Mouse (Mus musculus) hematopoietic stem cell, adult 5-6 weeks (primary cell): Measurements from ENCODE around the gene Olfr33. TPM values are rescaled to one million over a fixed set of nuclear protein-coding genes. Genes with fewer than 3 reads are reported as not detected.

Experiments used
- ATAC-seq, 2 experiments: fragments of 125-278 bp in 1 of 2; replicated peaks in 1 of 2; 2 replicates each; pipeline ENCODE4 v1.8.0; 2016 to 2017; ENCODE audit warnings: inconsistent platforms in 2 of 2, mild to moderate bottlenecking in 2 of 2, moderate number of reproducible peaks in 2 of 2, low read depth in 1 of 2, moderate TSS enrichment in 1 of 2; ENCODE audit not compliant: low FRiP score in 2 of 2, poor library complexity in 2 of 2, severe bottlenecking in 2 of 2, insufficient read depth in 1 of 2, low TSS enrichment in 1 of 2
- total RNA-seq: library from RNA; stranded (forward); fragments of 172-1452, 232-1000 nt; gene quantifications from 2 replicates; pipeline ENCODE4 v1.2.3, GENCODE M21; 2017

Gene Olfr33
- not detected in 2 replicates for total RNA-seq

- ATAC-seq: no peak
These were observed at the start of gene Olfr33 for GRCm38 (mm10) chr7:102718970-102719369. Gene Olfr33, minus strand, starts transcription at chr7:102719070.

GRCm38 (mm10) chr7:102759266-102759665 is 40.4 kb upstream of the Olfr33 start, which contains the start of the genes Olfr560 and Olfr78:
Gene Olfr560, minus strand, starts transcription at chr7:102759366.
Gene Olfr78, minus strand, starts transcription at chr7:102759471.
- ATAC-seq: no peak

GRCm38 (mm10) chr7:102752086-102752485 is 33.2 kb upstream of the Olfr33 start:
- ATAC-seq: no peak

DNA sequence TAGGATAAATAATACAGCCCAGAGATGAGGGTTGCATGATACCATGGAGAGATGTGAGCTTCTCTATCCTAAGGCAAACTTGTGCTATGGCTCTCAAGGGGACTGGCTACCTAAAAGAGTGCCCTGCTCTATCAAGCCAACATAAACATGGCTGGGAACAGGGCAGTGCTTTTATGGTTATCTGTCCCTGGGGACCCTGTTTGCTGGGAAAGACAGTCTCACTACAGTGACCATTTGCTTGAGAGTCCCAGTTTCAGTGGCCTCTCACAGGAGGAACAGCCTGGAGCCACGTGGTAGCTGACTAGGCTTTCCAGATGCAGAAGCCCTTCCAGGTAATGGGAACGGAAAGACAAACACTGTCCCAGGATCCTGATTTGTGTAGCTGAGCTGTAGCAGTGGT is 18.8 kb upstream of the Olfr33 start:
- no peak for ATAC-seq

DNA sequence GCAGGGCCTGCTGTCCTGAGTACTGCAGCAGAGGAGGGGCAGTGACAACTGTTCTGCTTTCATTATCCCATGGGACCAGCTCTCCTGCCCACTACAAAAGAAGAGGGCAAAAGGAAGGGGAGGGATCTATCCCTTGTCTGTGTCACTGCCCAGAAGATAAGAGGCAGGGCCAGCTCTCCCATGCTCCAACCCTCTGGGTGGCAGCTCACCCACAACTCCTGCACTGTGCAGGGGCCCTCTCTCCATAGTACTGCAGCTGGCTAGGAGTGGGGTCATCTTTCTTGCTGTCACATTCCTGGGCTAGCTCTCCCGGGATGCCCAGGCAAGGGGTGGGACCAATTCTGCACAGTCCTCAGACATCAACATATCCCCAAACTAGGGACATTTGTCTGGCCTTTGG is 14.9 kb upstream of the Olfr33 start:
- ATAC-seq: no peak

GRCm38 (mm10) chr7:102727391-102727790 is 8.5 kb upstream of the Olfr33 start, which contains the start of gene Olfr559:
Gene Olfr559, minus strand, starts transcription at chr7:102727491.
- no peak for ATAC-seq

DNA sequence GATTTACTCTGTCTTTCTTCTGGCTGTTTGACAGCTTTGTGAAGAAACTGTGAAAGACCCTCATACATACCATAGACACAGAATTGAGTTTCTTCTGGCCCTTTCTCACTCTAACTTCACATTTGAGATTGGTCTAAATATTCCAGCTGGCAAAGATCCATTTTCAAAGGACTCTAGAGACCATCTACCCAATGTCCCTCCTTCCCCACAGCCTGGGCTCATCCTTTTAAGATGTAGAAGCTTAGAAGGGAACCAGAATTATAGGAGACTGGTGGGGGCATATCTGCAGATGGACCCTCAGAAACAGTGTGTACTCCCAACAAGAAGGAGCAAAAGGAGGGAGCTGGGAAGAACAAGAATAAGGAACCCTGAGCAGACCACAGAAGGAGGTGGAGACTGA is 17.0 kb downstream of the Olfr33 start, which contains the start of gene Olfr558:
TSS of gene Olfr558 (plus strand) at position 301 of the 400 bp plus-strand sequence.
- no peak for ATAC-seq

DNA sequence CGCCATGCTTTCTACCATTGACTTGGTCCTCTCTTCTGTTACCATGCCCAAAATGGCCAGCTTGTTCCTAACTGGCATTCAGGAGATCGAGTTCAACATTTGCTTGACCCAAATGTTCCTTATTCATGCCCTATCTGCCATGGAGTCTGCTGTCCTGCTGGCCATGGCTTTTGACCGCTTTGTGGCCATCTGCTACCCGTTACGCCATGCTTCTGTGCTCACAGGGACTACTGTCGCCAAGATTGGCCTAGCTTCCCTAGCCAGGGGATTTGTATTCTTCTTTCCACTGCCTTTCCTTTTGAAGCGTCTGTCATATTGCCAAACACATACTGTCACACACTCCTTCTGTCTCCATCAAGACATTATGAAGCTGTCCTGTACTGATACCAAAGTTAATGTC is 20.4 kb downstream of the Olfr33 start:
- ATAC-seq: no peak

GRCm38 (mm10) chr7:102695358-102696125 is 23.3 kb downstream of the Olfr33 start, which contains the start of gene Olfr557:
Gene Olfr557, plus strand, starts transcription at chr7:102695910.
- ATAC-seq: peak; percentile 69 to 77

- peak; percentile 100 for ATAC-seq
These were observed 31.8 kb downstream of the Olfr33 start, which contains the start of gene Trim68 for GRCm38 (mm10) chr7:102686944-102687501. Gene Trim68, minus strand, starts transcription at chr7:102687327.

GRCm38 (mm10) chr7:102681916-102682315 is 37.0 kb downstream of the Olfr33 start:
- no peak for ATAC-seq

DNA sequence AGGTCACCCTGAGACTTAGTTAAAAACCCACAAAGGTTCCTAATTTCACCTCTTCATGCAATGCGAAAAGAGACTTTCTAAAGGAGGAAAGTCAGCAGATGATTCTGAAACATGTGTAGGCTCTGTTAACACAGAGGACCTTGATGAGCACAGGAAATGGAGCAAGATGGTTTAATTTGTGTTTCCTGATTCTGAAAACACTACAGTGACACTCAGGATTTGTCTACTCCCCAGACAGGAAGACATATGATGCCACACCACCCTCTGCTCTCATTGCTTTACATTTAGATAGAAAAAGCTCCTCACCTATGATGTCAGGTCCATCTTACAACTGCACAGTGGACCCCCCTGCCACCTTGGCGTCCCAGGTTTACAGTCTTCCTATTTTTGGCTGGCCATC is 42.6 kb downstream of the Olfr33 start:
- ATAC-seq: peak; percentile 37 to 38; a peak in 2 of 4 replicates

DNA sequence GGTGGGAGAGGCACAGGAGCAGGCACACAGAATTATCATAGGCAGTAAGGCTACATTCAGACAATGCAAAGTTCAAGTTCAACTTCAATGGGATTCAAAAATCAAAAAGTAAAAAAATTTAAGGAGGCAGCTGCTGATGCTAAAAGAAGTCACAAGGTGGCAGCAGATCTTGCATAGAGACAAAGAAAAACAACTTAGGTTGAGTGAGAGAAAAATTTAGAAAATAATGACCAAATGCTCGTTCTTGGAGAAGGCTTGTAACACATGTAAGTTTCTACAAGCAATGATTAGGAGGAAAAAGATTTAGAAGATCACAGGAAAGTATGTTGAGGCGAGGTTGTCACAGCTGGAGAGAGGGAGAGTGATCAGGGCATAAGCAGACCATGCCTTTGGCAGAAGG is 53.5 kb downstream of the Olfr33 start:
- peak; percentile 14 to 49; a peak in 2 of 4 replicates for ATAC-seq

DNA sequence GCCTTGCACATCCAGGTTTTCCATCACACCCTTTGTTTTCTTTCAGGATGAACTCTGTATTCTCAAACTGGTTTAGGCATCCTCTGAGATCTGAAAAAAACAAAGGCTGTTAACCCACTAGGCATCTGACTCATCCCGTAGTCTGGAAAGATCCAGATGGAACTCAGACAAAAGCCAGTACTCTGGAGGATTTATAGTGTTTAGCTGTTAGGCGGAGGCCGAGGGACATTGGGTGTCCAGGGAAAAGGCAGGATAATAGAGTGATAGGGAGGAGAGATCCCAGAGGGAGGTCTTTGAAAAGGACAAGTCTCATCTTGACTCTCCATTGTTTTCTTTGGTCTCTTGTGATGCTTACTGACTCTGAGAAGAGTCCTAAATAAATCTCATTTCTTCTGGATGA is 54.3 kb downstream of the Olfr33 start, which contains the start of gene Olfr556:
TSS of gene Olfr556 (plus strand) at position 301 of the 400 bp plus-strand sequence.
- ATAC-seq: no peak

Other genes with a start within 250 kb of the Olfr33 start
- gene Olfr543, start 237.4 kb downstream of the Olfr33 start, total RNA-seq: not detected in 2 replicates
- not detected in 2 replicates for gene Olfr544, start 230.8 kb downstream of the Olfr33 start, total RNA-seq
- not detected in 2 replicates for gene Olfr545, start 219.5 kb downstream of the Olfr33 start, total RNA-seq
- not detected in 2 replicates for gene Olfr547, start 184.3 kb downstream of the Olfr33 start, total RNA-seq
- not detected in 2 replicates for gene Olfr548-ps1, start 178.2 kb downstream of the Olfr33 start, total RNA-seq
- gene Olfr549, start 169.2 kb downstream of the Olfr33 start, total RNA-seq: not detected in 2 replicates
- 52.4 and 59.0 TPM in 2 replicates for gene Trim21, start 153.6 kb downstream of the Olfr33 start, total RNA-seq
- gene Olfr550, start 147.6 kb downstream of the Olfr33 start, total RNA-seq: not detected in 2 replicates
- gene Olfr551, start 127.2 kb downstream of the Olfr33 start, total RNA-seq: not detected in 2 replicates
- not detected in 2 replicates for gene Olfr552, start 121.3 kb downstream of the Olfr33 start, total RNA-seq
- gene Olfr553, start 100.9 kb downstream of the Olfr33 start, total RNA-seq: not detected in 2 replicates
- gene Olfr554, start 80.6 kb downstream of the Olfr33 start, total RNA-seq: not detected in 2 replicates
- gene Olfr555, start 60.2 kb downstream of the Olfr33 start, total RNA-seq: not detected in 2 replicates
- not detected in 2 replicates for gene Olfr556, start 54.2 kb downstream of the Olfr33 start, total RNA-seq
- gene Trim68, start 31.7 kb downstream of the Olfr33 start, total RNA-seq: 12.6 and 17.6 TPM in 2 replicates
- gene Olfr557, start 23.2 kb downstream of the Olfr33 start, total RNA-seq: not detected in 2 replicates
- gene Olfr558, start 16.9 kb downstream of the Olfr33 start, total RNA-seq: 0.56 TPM in 1 of 2 replicates, not detected in the other
- gene Olfr559, start 8.4 kb upstream of the Olfr33 start, total RNA-seq: not detected in 2 replicates
- gene Olfr560, start 40.3 kb upstream of the Olfr33 start, total RNA-seq: not detected in 2 replicates
- gene Olfr78, start 40.4 kb upstream of the Olfr33 start, total RNA-seq: not detected in 2 replicates
- not detected in 2 replicates for gene Olfr561, start 52.2 kb upstream of the Olfr33 start, total RNA-seq
- not detected in 2 replicates for gene Olfr564, start 84.4 kb upstream of the Olfr33 start, total RNA-seq
- gene Olfr566, start 139.7 kb upstream of the Olfr33 start, total RNA-seq: not detected in 2 replicates
- not detected in 2 replicates for gene Olfr568, start 158.1 kb upstream of the Olfr33 start, total RNA-seq
- 0.10 TPM in 1 of 2 replicates, not detected in the other for gene Olfr569, start 171.8 kb upstream of the Olfr33 start, total RNA-seq
- gene Olfr570, start 175.5 kb upstream of the Olfr33 start, total RNA-seq: not detected in 2 replicates
- gene Olfr571, start 198.5 kb upstream of the Olfr33 start, total RNA-seq: not detected in 2 replicates
- not detected in 2 replicates for gene Olfr572, start 205.3 kb upstream of the Olfr33 start, total RNA-seq
- gene Olfr573-ps1, start 223.5 kb upstream of the Olfr33 start, total RNA-seq: not detected in 2 replicates
- not detected in 2 replicates for gene Olfr574, start 229.4 kb upstream of the Olfr33 start, total RNA-seq
- not detected in 2 replicates for gene Olfr575, start 239.7 kb upstream of the Olfr33 start, total RNA-seq
- not detected in 2 replicates for gene Olfr576, start 243.6 kb upstream of the Olfr33 start, total RNA-seq